Mouse (Mus musculus) kidney, adult 11 months (tissue): ENCODE results near the gene Napepld.
"Not testable (repeated sequence)": the region's sequence is repeated elsewhere in the genome, so short reads cannot be mapped to it uniquely, and the experiment has no call there.

Experiments used
- DNase-seq: peaks from one replicate; pipeline ENCODE4 v3.0.0; 2022

Napepld gene

DNA sequence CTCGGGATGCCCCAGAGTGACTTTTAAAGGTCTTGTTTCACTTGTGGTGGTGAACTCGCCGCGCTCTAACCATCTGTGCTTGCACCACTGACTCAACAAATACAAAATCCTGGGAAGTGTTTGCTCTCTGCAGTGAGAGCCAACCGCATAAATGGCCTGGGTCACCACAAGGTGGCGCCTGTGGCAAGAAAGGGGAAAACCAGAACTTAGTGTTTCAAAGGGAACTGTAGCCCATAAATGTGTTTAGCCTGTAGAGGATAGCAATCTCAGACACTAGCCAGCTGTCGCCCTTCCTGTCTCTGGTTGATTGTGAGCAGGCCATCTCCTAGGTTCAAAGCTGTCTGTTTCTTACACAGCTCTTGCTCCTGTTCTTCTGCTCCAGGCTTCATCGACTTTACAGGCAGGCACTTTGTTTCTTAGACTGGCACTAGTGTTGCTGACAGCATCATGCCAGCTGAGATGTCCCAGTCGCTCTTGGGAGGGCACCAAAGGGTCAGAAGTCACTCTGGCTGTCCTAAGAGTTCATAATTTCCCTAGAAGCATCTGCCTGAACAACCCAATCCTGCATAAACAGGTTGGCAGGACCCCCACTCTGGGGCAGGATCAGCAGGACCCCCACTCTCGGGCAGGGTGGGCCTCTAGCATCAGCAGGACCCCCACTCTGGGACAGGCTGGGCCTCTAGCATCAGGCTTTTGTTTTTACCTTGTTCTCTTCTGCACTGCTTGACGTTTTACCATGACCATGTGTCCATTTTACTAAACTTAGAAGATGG, 42.4 kb downstream of the Napepld start:
- DNase-seq = peak; percentile 70

DNA sequence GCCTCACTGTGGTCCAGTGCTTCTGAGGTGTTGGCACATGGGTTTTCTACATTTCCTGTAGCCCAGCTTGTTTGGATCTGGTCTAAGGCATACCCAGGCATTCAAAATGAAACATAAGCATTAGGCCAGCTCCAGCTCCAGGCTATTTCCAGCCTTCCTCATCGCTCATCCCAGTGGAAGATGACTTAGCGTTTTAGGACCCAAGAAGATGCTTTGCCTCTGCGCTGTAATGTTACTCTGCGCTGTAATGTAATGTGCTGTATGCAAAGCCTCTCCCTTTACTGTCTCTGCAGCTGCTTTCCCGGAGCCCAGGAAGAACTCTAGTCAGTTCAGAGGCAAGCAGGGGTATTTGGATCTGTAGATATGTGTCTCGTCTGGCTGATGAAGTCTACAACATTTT, 43.2 kb downstream of the Napepld start:
- no peak for DNase-seq

GRCm38 (mm10) chr5:21656912-21657311, 44.3 kb downstream of the Napepld start:
- no peak for DNase-seq

GRCm38 (mm10) chr5:21651885-21652612, 49.1 kb downstream of the Napepld start:
- no peak for DNase-seq

DNA sequence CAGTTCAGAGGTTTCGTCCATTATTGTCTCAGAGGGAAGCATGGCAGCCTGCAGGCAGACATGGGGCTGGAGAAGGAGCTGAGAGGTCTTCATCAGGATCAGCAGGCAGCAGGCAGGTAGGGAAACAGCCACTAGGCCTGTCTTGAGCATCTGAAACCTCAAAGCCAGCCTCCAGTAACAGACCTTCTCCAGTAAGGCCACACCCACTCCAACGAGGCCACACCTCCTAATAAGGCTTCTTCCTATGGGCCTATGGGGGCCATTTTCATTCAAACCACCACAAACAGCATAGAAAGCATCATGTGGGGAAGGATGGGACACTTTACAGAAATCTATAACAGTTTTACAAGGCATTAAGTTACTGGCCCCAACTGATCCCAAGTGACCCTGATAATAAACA, 50.5 kb downstream of the Napepld start:
- no peak for DNase-seq

- no peak for DNase-seq
These were observed 55.1 kb downstream of the Napepld start for GRCm38 (mm10) chr5:21646133-21646491.

DNA sequence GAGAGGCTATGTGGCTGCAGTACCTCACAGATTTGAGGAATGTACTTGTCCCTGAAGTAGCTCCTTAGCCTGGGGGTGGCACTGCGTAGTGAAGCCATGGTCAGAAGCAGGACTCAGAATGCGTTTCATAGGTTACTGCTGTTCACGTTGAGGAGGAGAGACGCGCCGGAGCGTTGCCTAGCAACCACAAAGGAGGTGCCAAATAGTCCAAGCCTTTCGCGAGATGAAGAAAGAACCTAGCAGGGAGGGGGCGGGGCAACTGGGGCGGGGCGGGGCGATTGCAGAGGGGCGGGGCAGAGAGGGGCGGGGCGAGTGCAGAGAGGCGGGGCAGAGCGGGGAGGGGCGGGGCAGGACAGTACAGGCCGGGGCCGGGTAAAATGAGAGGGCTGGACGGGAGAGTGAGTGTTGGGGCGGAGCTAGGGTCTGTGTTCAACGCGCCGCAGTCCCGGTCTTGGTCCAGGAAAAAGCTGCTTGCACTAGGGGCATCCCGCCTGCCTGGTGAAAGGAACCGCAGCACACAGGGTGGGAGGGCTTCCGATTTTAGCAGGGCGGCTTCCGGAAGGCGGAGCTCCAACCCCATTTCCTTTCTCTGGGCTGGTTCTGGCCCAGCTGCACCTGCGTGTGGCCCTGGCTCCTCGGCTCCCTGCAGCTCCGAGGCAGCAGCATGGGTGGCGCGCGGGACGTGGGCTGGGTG, 55.6 kb downstream of the Napepld start, which contains the start of the genes Fbxl13 and Armc10:
Fbxl13 (minus strand) TSS at position 196 of the 694 bp plus-strand sequence.
Armc10 (plus strand) TSS at position 375 of the 694 bp plus-strand sequence.
- peak; percentile 95 for DNase-seq

GRCm38 (mm10) chr5:21644891-21645438, 56.2 kb downstream of the Napepld start:
- DNase-seq = peak; percentile 5

DNA sequence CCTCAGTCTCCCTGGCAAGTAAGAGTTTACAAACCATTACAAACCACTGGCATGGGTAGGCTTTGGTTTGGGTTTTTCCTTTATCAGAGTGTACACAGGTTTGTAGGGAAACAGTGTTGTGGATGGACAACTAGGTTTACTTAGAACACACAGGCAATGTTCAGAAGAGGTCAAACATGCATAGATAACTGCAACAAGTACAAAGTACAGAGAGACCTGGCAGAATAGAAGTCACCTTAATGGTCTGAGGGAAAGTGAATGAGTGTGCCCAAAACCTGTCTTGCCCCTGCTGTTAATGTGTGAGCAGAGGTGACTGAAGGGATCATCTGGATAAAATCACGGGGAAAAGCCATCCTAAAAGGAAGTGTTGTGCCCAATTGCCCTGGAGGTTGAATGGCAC, 57.6 kb downstream of the Napepld start:
- no peak for DNase-seq

GRCm38 (mm10) chr5:21640961-21641360, 60.2 kb downstream of the Napepld start:
- DNase-seq = no peak

DNA sequence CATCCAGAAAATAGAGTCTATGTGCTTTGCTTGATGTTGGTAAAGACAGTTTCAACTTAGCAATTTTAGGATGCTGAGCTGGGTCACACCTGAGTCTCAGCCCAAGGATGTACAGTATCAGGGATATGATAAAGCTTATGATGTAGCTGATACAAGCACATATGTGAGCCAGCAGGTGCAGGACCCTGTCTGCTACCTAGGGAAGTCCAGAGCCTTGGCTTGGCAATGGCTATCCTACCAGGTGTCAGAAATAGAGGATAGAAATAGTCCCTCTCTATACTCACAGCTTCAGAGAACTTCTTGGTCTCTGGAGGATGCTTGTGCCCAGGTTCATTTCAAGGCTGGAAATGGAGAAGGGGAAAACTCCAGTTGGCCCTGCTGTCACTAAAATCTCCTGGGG, 75.3 kb downstream of the Napepld start:
- DNase-seq = no peak

DNA sequence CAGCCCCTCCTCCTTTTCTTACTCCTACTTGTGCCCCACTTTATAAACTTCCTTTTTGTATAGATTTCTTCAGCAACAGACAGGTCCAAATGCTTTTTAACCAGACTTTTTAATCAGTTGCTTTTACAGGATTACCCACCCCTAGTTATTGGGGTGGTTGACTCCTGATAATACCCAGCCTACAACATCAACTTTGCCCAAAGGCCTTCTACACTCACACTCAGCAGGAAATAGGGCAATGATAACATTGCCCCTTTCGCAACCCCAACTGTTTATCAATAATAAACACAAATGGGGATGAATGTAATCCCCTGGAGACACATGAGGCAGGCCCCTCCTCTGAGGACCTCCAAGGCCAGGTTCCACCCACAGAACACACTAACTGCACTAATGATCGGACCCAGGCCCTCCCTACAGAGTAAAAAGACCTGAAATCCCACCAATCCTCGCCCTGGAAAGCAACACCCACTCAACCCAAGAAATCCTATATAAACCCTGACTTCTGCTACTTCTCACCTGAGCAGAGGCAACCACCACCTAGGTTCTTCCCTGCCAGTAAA, 84.7 kb downstream of the Napepld start:
- no peak for DNase-seq

DNA sequence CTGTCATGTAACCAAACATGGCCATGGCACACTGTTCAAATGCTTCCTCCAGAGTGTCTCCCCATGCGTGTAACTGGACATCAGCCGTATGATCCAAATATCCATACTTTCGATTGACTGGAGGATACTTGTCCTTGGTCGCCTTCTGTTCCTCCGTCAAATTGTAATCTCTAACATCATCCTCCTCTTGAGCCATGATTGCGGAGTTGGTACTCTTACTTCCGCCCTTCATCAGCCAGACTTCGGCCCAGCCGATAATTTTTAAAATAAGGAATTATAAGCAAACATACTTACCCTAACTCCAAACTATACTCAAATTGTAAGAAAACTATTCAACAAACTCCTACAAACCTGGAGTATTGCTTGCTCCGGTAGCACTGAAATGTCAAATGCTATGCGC, 86.9 kb downstream of the Napepld start:
- not testable (repeated sequence) for DNase-seq
